Mouse (Mus musculus): ENCODE measurements around the gene Gabrb2. TPM values are rescaled to one million over a fixed set of nuclear protein-coding genes. Genes with fewer than 3 reads are reported as not detected.

Gabrb2 gene
- polyA plus RNA-seq, 1 experiment from 2014 or later, result 4.2 TPM

GRCm38 (mm10) chr11:42650111-42650510, 230.6 kb downstream of the Gabrb2 start:
- Histone ChIP-seq H3K9ac (ENCODE audit: low read length) (no peak overlapping the region), H3K9me3 (replicated peaks; ENCODE audit: control insufficient read depth, low read length) (no peaks in the 10 kb centered on the region), H3K27ac (ENCODE audit: low read length) (no peak overlapping the region), H3K4me1 (ENCODE audit: control insufficient read depth, insufficient read depth, low read length) (no peaks in the 10 kb centered on the region), H3K27me3 (ENCODE audit: control insufficient read depth, insufficient read depth, low read length) (no peaks in the 10 kb centered on the region), H3K36me3 (ENCODE audit: control insufficient read depth, insufficient read depth, low read length) (no peaks in the 10 kb centered on the region), H3K4me2 (ENCODE audit: low read depth, low read length) (no peak overlapping the region), H3K4me3 (replicated peaks; ENCODE audit: low read length) (no peak overlapping the region)
- WGBS, result 37% methylated on average over 5 of the region's 5 CpGs
- ATAC-seq (ENCODE audit: insufficient read depth, low FRiP score), result no peak

- Histone ChIP-seq H3K27me3 (ENCODE audit: control insufficient read depth, insufficient read depth, low read length) (no peaks in the 10 kb centered on the region), H3K36me3 (ENCODE audit: control insufficient read depth, insufficient read depth, low read length) (no peaks in the 10 kb centered on the region), H3K9me3 (replicated peaks; ENCODE audit: control insufficient read depth, low read length) (no peaks in the 10 kb centered on the region), H3K4me1 (ENCODE audit: control insufficient read depth, insufficient read depth, low read length) (no peaks in the 10 kb centered on the region), H3K4me2 (ENCODE audit: low read depth, low read length) (no peak overlapping the region), H3K9ac (ENCODE audit: low read length) (no peak overlapping the region), H3K4me3 (replicated peaks; ENCODE audit: low read length) (no peak overlapping the region), H3K27ac (ENCODE audit: low read length) (no peak overlapping the region)
- ATAC-seq (ENCODE audit: insufficient read depth, low FRiP score), result no peak
These were observed 232.0 kb downstream of the Gabrb2 start for GRCm38 (mm10) chr11:42651572-42651971.

- no peak overlapping the region for H3K4me3 ChIP-seq (replicated peaks; ENCODE audit: low read length)
- no peak for ATAC-seq (ENCODE audit: insufficient read depth, low FRiP score)
- no peaks in the 10 kb centered on the region for H3K4me1 ChIP-seq (ENCODE audit: control insufficient read depth, insufficient read depth, low read length)
- WGBS, result 54% methylated on average over 3 of the region's 3 CpGs
- H3K27ac ChIP-seq (ENCODE audit: low read length), result no peak overlapping the region
- H3K36me3 ChIP-seq (ENCODE audit: control insufficient read depth, insufficient read depth, low read length), result no peaks in the 10 kb centered on the region
- H3K9ac ChIP-seq (ENCODE audit: low read length), result no peak overlapping the region
- no peaks in the 10 kb centered on the region for H3K27me3 ChIP-seq (ENCODE audit: control insufficient read depth, insufficient read depth, low read length)
- H3K9me3 ChIP-seq (replicated peaks; ENCODE audit: control insufficient read depth, low read length), result no peaks in the 10 kb centered on the region
- no peak overlapping the region for H3K4me2 ChIP-seq (ENCODE audit: low read depth, low read length)
These were observed 234.6 kb downstream of the Gabrb2 start for GRCm38 (mm10) chr11:42654189-42654588.

- no peak overlapping the region for H3K4me2 ChIP-seq (ENCODE audit: low read depth, low read length)
- no peaks in the 10 kb centered on the region for H3K9me3 ChIP-seq (replicated peaks; ENCODE audit: control insufficient read depth, low read length)
- 78% methylated on average over 4 of the region's 4 CpGs for WGBS
- no peak overlapping the region for H3K9ac ChIP-seq (ENCODE audit: low read length)
- H3K27me3 ChIP-seq (ENCODE audit: control insufficient read depth, insufficient read depth, low read length), result no peaks in the 10 kb centered on the region
- H3K27ac ChIP-seq (ENCODE audit: low read length), result no peak overlapping the region
- ATAC-seq (ENCODE audit: insufficient read depth, low FRiP score), result no peak
- no peaks in the 10 kb centered on the region for H3K4me1 ChIP-seq (ENCODE audit: control insufficient read depth, insufficient read depth, low read length)
- H3K4me3 ChIP-seq (replicated peaks; ENCODE audit: low read length), result no peak overlapping the region
- H3K36me3 ChIP-seq (ENCODE audit: control insufficient read depth, insufficient read depth, low read length), result no peaks in the 10 kb centered on the region
These were observed 249.1 kb downstream of the Gabrb2 start for GRCm38 (mm10) chr11:42668657-42669056.

Other genes with a start within 250 kb of the Gabrb2 start
- gene Gabra1, start 236.8 kb upstream of the Gabrb2 start, polyA plus RNA-seq (2015; fragmentation: Nextera tagmentation; extraction: Ambion mirVana), result 3.4 and 3.6 TPM in 2 replicates
- not detected in 2 replicates for gene Gabra6, start 98.7 kb upstream of the Gabrb2 start, polyA plus RNA-seq (2015; fragmentation: Nextera tagmentation; extraction: Ambion mirVana)

Measured in stomach, embryonic 16.5 days (tissue).